Mouse (Mus musculus) myocyte (in vitro differentiated cells): ENCODE results near the gene Mepce.

Source experiments
- CEBPB ChIP-seq: IDR thresholded peaks from 2 replicates; pipeline ENCODE4 v1.6.1; 2011; ENCODE audit warnings: mild to moderate bottlenecking, moderate library complexity; ENCODE audit not compliant: poor library complexity, insufficient read depth, severe bottlenecking
- E2F4 ChIP-seq: IDR thresholded peaks from one replicate; pipeline ENCODE4 v1.6.1; 2011; ENCODE audit warnings: mild to moderate bottlenecking, control low read depth, moderate library complexity; ENCODE audit not compliant: insufficient read depth
- MAX ChIP-seq: IDR thresholded peaks from one replicate; pipeline ENCODE4 v1.6.1; 2011; ENCODE audit warnings: low read depth, mild to moderate bottlenecking, control low read depth
- POLR2A ChIP-seq: IDR thresholded peaks from one replicate; pipeline ENCODE4 v1.6.1; 2011; ENCODE audit warnings: low read depth, mild to moderate bottlenecking, control low read depth, moderate library complexity; ENCODE audit not compliant: insufficient read length
- POLR2AphosphoS2 ChIP-seq: IDR thresholded peaks from one replicate; pipeline ENCODE4 v1.6.1; 2011; ENCODE audit warnings: low read depth, control low read depth; ENCODE audit not compliant: insufficient read length
- REST ChIP-seq: IDR thresholded peaks from one replicate; pipeline ENCODE4 v1.6.1; 2011; ENCODE audit warnings: mild to moderate bottlenecking, control low read depth, moderate library complexity; ENCODE audit not compliant: insufficient read depth, insufficient read length
- TCF12 ChIP-seq: IDR thresholded peaks from one replicate; pipeline ENCODE4 v1.6.1; 2011; ENCODE audit warnings: mild to moderate bottlenecking, control low read depth; ENCODE audit not compliant: poor library complexity, insufficient read depth, severe bottlenecking
- USF1 ChIP-seq: IDR thresholded peaks from one replicate; pipeline ENCODE4 v1.6.1; 2011; ENCODE audit warnings: low read depth, mild to moderate bottlenecking, control low read depth, moderate library complexity

DNA sequence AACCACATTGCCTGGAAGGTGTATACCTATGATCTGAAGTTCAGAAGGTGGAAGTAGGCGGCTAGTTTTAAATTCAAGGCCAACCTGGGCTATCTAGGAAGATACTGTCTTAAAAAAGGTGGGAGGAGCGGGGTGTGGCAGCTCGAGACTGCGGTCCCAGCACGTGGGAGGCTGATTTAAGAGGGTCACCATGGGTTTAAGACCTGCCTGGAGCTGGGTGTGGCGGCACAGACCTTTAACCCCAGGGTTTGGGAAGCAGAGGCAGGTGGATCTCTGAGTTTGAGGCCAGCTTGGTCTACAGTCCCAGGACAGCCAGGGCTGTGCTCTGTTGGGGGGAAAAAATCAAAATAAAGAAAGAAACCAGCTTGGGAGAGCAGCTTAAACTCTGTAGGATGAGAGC lies 35.5 kb downstream of the Mepce start:
- TF ChIP-seq POLR2AphosphoS2 (no peak), MAX (no peak), TCF12 (no peak), POLR2A (no peak), USF1 (no peak), REST (no peak), E2F4 (no peak), CEBPB (no peak)
